13 mouse cellular contexts compared by ENCODE assay signal in genomic region chr6:54116299-54116698, GRCm38 (mm10).
DNase-seq lines count a peak whose midpoint lies in the region; ATAC-seq and TF ChIP-seq lines count a peak whose summit lies in the region.
"Had no signal": no experiment of that assay in that cellular context is flagged by ENCODE, and none has a peak within 500 bp of the region (broad histone marks: within the 10 kb centered on the region; RNA-seq: fewer than 3 reads in every experiment).

No protein-coding gene starts in this region.

- DNase-seq in Patski (ENCODE audit: low read depth, low spot score): peak; percentile 72
- DNase-seq in cerebellum, postnatal 25 days: peak; percentile 67 to 70
- no peak for DNase-seq in hindbrain, embryonic 11.5 days (ENCODE audit: low spot score)
- DNase-seq: gastrocnemius, postnatal 36 days; lung, postnatal 14 days; right cerebral cortex, postnatal 4 days had no signal

- no peak overlapping the region for H3K4me2 ChIP-seq in liver, embryonic 16.5 days (ENCODE audit: low read depth, low read length)
- H3K4me2 ChIP-seq in liver, embryonic 12.5 days: no peak overlapping the region
- H3K4me2 ChIP-seq in myocyte (ENCODE audit: low read depth): peak overlapping the region; percentile 61
- no peak overlapping the region for H3K4me2 ChIP-seq in hindbrain, embryonic 11.5 days (replicated peaks; ENCODE audit: low read depth, low read length)
- H3K4me2 ChIP-seq: hindbrain, embryonic 13.5 days; limb, embryonic 12.5 days had no signal

- POLR2A ChIA-PET in Patski (lab: Charles Lee): interaction anchor here (0.8 to 1.1 kb wide), 2 partner anchors 24 to 28 kb away, joined by 3 read pairs; no protein-coding TSS in a partner anchor

- in situ Hi-C loops in Patski (cut with MboI; ENCODE audit: low pct_unique_long_range_greater_than_20kb): no loop called here

- CTCF ChIA-PET in Patski (lab: Charles Lee): interaction anchor here (0.8 to 1.5 kb wide), 5 partner anchors 8 to 29 kb away, joined by 3 to 4 read pairs (median 3); no protein-coding TSS in a partner anchor

- no peak overlapping the region for H3ac ChIP-seq in myocyte (ENCODE audit: control insufficient read depth, insufficient read length)

- WGBS in liver, embryonic 16.5 days (ENCODE audit: insufficient replicate concordance): 37% methylated on average over 9 of the region's 9 CpGs
- 46% methylated on average over 9 of the region's 9 CpGs for WGBS in liver, embryonic 12.5 days (ENCODE audit: insufficient replicate concordance)
- 86% methylated on average over 9 of the region's 9 CpGs for WGBS in hindbrain, embryonic 11.5 days

- ATAC-seq in liver, embryonic 16.5 days (ENCODE audit: low read depth): no peak
- no peak for ATAC-seq in liver, embryonic 12.5 days
- ATAC-seq in Patski: peak; percentile 65
- ATAC-seq in inflammation-experienced regulatory T-cells, adult 6 months: no peak
- no peak for ATAC-seq in hindbrain, embryonic 11.5 days (ENCODE audit: low FRiP score)
- ATAC-seq: forebrain, embryonic 16.5 days had no signal

- no peak for TF ChIP-seq POLR2A in myocyte (IDR thresholded peaks at IDR 0.05; ENCODE audit: insufficient read length, low read depth)

- H3K27ac ChIP-seq in liver, embryonic 16.5 days (ENCODE audit: low read length): 0 out of 2 replicates have a peak overlapping the region, but pooled peaks have one; percentile 25
- no peak overlapping the region for H3K27ac ChIP-seq in liver, embryonic 12.5 days
- H3K27ac ChIP-seq in hindbrain, embryonic 11.5 days (ENCODE audit: low read depth, low read length): no peak overlapping the region
- H3K27ac ChIP-seq: hindbrain, embryonic 13.5 days; limb, embryonic 12.5 days had no signal

- no peaks in the 10 kb centered on the region for H3K79me2 ChIP-seq in myocyte (ENCODE audit: control insufficient read depth, insufficient read depth)

- no peak overlapping the region for H3K9ac ChIP-seq in liver, embryonic 16.5 days (ENCODE audit: low read depth, low read length)
- no peak overlapping the region for H3K9ac ChIP-seq in liver, embryonic 12.5 days
- no peak overlapping the region for H3K9ac ChIP-seq in hindbrain, embryonic 11.5 days (ENCODE audit: low read depth, low read length)
- H3K9ac ChIP-seq: hindbrain, embryonic 13.5 days; limb, embryonic 12.5 days had no signal

- no peak overlapping the region for H3K4me3 ChIP-seq in liver, embryonic 16.5 days (ENCODE audit: low read depth, low read length)
- H3K4me3 ChIP-seq in liver, embryonic 12.5 days: no peak overlapping the region
- no peak overlapping the region for H3K4me3 ChIP-seq in myocyte
- H3K4me3 ChIP-seq in hindbrain, embryonic 11.5 days (ENCODE audit: low read depth, low read length): no peak overlapping the region
- H3K4me3 ChIP-seq: hindbrain, embryonic 13.5 days; limb, embryonic 12.5 days had no signal

- no peak for TF ChIP-seq CTCF in Patski (IDR thresholded peaks at IDR 0.05)

- H3K36me3 ChIP-seq in liver, embryonic 16.5 days (ENCODE audit: control insufficient read depth, insufficient read depth): no peaks in the 10 kb centered on the region
- no peaks in the 10 kb centered on the region for H3K36me3 ChIP-seq in liver, embryonic 12.5 days
- H3K36me3 ChIP-seq in myocyte (ENCODE audit: control insufficient read depth, insufficient read depth): no peaks in the 10 kb centered on the region
- H3K36me3 ChIP-seq in hindbrain, embryonic 11.5 days (ENCODE audit: control insufficient read depth, insufficient read depth, low read length): no peaks in the 10 kb centered on the region
- H3K36me3 ChIP-seq: hindbrain, embryonic 13.5 days; limb, embryonic 12.5 days had no signal

- peaks cover 5% of the 10 kb centered on the region for H3K4me1 ChIP-seq in liver, embryonic 16.5 days (ENCODE audit: control insufficient read depth, low read depth, low read length)
- H3K4me1 ChIP-seq in liver, embryonic 12.5 days: peaks cover 19% of the 10 kb centered on the region
- no peaks in the 10 kb centered on the region; the same call in 1 of the 2 replicates for H3K4me1 ChIP-seq in hindbrain, embryonic 11.5 days (replicated peaks; ENCODE audit: control insufficient read depth, insufficient read depth, low read length)

- no peaks in the 10 kb centered on the region for H3K27me3 ChIP-seq in liver, embryonic 16.5 days (ENCODE audit: control insufficient read depth, insufficient read depth, low read depth, low read length)
- no peaks in the 10 kb centered on the region for H3K27me3 ChIP-seq in liver, embryonic 12.5 days (replicated peaks)
- H3K27me3 ChIP-seq in Patski (no peaks in the 10 kb centered on the region), myocyte (ENCODE audit: control insufficient read depth, insufficient read depth, insufficient read length) (no peaks in the 10 kb centered on the region)
- H3K27me3 ChIP-seq in hindbrain, embryonic 11.5 days (ENCODE audit: control insufficient read depth, insufficient read depth, low read length): no peaks in the 10 kb centered on the region
- H3K27me3 ChIP-seq: hindbrain, embryonic 13.5 days; limb, embryonic 12.5 days had no signal

- no peaks in the 10 kb centered on the region for H3K9me3 ChIP-seq in liver, embryonic 16.5 days (replicated peaks; ENCODE audit: control insufficient read depth, low read length)
- no peaks in the 10 kb centered on the region for H3K9me3 ChIP-seq in liver, embryonic 12.5 days (replicated peaks)
- no peaks in the 10 kb centered on the region for H3K9me3 ChIP-seq in hindbrain, embryonic 11.5 days (ENCODE audit: control insufficient read depth, low read length)
- H3K9me3 ChIP-seq: hindbrain, embryonic 13.5 days; limb, embryonic 12.5 days had no signal

TF ChIP-seq in myocyte, 11 proteins besides CTCF, POLR2A, EP300 and RAD21:
- TF ChIP-seq USF1 (IDR thresholded peaks at IDR 0.05; ENCODE audit: low read depth) (no peak), TCF12 (IDR thresholded peaks at IDR 0.05; ENCODE audit: insufficient read depth, poor library complexity, severe bottlenecking) (no peak), MYOD1 (IDR thresholded peaks at IDR 0.05; ENCODE audit: control insufficient read depth in 1 of 3, insufficient read length in 2 of 3, low read depth in 2 of 3) (no peak)
TF ChIP-seq in myocyte: peak in this region for 0.
